Mouse (Mus musculus) bone marrow macrophage, adult 2 months (primary cell): ENCODE data around the gene Mllt3.

Source experiments
- CTCF ChIP-seq: IDR thresholded peaks from 2 replicates; pipeline ENCODE4 v1.5.1; 2012; ENCODE audit warnings: low read depth, mild to moderate bottlenecking, low read length, moderate library complexity
- POLR2A ChIP-seq: IDR thresholded peaks from 2 replicates; pipeline ENCODE4 v1.6.1; 2012; ENCODE audit warnings: mild to moderate bottlenecking, low read depth, low read length, borderline replicate concordance

- TF ChIP-seq CTCF: no peak
- TF ChIP-seq POLR2A: no peak
These were observed 168.1 kb downstream of the Mllt3 start for GRCm38 (mm10) chr4:87865041-87865440.
